Mouse (Mus musculus) layer of hippocampus, adult 2 months (tissue): ENCODE results near the gene Wnk1. TPM values are rescaled to one million over a fixed set of nuclear protein-coding genes. Genes with fewer than 3 reads are reported as not detected.

ENCODE experiments used
- DNase-seq, 2 experiments: peaks; one replicate each; pipeline ENCODE4 v3.0.0; 2022; ENCODE audit warnings: low spot score in 2 of 2
- H3K27ac ChIP-seq: fragments of 200-600 bp; 2 replicates; pipeline ENCODE4 v1.8.1; 2022
- H3K4me3 ChIP-seq: fragments of 200-600 bp; 2 replicates; pipeline ENCODE4 v1.8.1; 2022; ENCODE audit warnings: mild to moderate bottlenecking
- CTCF ChIP-seq: fragments of 200-600 bp; conservative IDR thresholded peaks from 2 replicates; pipeline ENCODE4 v1.8.1; 2022; ENCODE audit warnings: antibody characterized with exemption, mild to moderate bottlenecking, moderate library complexity
- total RNA-seq, 2 experiments: library from RNA; stranded (reverse); gene quantifications; 2 replicates each; pipeline ENCODE4 v1.2.3; 2021

Gene Wnk1
- total RNA-seq, 2 experiments from 2014 or later, result 185 to 194 TPM

DNA sequence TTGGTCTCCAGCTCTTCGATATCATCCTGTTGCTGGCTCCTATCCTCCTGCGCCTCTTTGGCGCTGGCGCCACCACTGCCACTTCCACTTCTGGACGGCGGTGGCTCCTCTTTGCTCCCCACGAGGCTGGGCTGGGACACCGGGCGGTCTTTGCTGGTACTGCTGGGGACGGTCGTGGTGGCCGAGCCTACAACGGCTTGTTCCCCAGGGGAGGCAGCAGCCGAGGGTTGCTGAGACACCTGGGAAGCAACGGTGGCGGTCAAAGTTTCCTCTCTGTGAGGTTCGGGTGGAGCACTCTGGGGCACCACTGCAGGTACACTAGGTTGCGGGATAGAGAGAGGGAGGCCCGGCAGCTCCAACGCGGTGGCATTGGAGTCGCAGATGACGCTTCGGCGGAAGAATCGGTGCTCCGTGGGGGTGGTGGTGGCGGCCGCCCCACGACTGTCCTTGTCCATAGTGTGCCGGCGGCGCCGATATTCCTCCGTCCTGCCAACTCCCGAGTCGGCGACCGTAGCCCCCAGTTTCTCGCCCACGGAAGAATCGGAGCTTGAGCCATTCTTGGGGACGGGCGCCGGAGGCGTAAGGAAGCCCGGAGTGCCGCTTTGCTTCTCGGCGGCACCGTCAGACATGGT is 1.4 kb downstream of the Wnk1 start:
- DNase-seq, result peak; percentile 42 to 49
- TF ChIP-seq CTCF, result peak; percentile 78
- peak overlapping the region; percentile 90 for H3K4me3 ChIP-seq
- peak overlapping the region; percentile 98 for H3K27ac ChIP-seq

DNA sequence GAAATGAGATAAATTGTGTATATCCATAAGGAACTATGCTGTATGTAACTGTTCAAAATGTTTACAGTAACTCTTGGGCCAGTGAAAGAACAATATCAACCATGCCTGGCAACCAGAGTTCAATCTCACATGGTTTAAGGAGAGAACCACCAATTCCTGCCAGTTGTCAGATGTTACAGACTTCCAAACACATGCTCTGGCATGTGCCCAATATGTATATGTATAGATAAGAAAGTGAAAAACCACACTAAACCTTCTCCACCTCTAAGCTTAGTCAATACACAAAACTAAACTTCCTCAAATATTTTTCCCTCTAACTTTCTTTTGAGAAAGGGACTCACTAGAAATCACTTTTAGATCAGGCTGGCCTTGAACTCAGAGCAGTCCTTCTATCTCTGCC is 13.9 kb downstream of the Wnk1 start:
- DNase-seq, result no peak
- no peak for TF ChIP-seq CTCF
- H3K27ac ChIP-seq, result no peak overlapping the region
- H3K4me3 ChIP-seq, result no peak overlapping the region

DNA sequence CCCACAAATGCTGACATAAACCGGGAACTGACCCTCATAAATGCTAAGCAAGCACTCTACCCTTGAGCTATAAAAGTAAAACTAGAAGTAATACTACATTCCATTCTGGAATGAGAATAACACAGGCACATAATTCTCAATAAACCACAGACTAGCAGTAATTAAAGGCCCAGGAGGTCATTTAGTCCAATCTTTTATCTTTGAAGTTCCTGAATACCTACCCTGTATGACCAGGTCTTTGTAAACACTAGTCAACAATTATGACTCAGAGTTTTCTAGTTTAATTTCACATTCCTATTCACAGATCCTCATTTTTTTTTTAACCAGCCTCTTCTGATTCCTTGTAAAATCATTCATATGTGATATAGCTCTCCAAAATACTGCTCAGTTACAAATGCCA is 14.7 kb downstream of the Wnk1 start:
- DNase-seq, result no peak
- H3K27ac ChIP-seq, result no peak overlapping the region
- no peak overlapping the region for H3K4me3 ChIP-seq
- no peak for TF ChIP-seq CTCF

DNA sequence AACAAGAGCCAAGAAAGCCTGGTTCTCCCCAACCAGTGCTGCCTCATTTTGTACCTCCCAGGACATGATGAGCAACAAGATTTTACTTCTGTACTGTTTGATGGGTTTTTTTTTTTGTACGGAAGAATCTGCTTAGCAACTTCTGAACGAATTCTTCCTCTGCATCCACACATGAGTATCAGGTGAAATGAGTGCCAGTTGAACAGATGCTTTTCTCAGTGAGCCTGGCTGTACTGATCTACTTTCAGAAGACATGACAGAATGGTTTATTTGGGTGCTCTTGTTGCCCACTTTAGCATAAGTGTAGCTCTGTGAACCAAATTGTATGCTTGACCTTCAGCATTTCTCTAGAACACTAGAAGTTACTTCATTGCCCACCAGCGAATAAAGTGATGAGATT is 16.4 kb downstream of the Wnk1 start:
- DNase-seq, result no peak
- Histone ChIP-seq H3K27ac (no peak overlapping the region), H3K4me3 (no peak overlapping the region)
- TF ChIP-seq CTCF, result no peak

DNA sequence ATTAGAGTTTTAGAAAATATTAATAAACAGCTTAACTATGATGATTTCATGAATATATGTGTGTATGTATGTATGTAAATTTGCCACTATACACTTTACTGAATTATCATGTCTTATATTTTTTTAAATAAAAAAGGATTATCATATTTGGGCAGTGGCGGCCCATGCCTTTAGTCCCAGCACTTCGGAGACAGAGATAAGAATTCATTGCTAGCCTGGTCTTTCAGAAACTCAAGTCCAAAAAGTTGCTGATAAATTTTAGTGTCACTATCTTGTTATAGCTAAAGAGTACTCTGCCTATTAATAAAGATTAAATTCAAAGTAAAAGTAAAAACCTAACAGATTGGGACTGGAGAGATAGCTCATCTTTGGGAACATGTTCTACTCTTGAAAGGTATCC is 18.8 kb downstream of the Wnk1 start:
- Histone ChIP-seq H3K4me3 (no peak overlapping the region), H3K27ac (no peak overlapping the region)
- TF ChIP-seq CTCF, result no peak
- no peak for DNase-seq

DNA sequence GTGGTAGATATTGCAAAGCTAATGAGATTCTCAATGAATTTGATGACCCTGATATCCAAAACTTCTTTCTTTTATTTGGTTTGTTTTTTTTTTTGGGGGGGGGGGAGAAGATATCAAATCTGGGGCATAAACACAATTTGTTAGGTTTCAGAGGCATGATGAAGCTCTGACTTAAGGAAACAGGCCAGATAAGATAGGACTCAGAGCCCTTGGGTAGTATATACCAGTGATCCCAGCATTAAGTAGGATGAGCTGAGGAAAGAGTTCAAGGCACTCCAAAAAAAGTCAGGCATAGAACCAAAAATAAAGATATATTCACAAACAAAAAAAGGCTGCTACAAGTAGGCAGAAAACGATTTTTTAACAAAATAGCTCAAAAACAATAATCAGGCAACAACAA is 25.3 kb downstream of the Wnk1 start:
- H3K27ac ChIP-seq, result no peak overlapping the region
- no peak for TF ChIP-seq CTCF
- no peak overlapping the region for H3K4me3 ChIP-seq
- DNase-seq, result no peak

DNA sequence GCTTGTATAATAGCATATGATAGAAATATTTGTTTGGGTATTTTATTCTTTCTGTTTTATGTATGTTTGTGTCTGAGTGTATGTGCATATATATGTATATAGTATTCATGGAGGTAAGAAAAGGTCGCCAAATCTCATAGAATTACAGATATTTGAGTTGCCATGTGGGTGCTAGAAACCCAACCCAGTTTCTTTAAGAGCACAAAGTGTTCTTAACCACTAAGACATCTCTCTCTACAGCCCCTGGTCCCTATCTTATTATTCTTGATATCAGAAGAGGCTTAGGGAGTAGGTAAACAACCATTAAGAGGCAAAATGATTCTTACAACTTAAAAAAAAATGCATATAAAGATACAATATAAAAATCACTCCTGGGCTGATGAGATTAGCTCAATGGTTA is 27.0 kb downstream of the Wnk1 start:
- Histone ChIP-seq H3K4me3 (no peak overlapping the region), H3K27ac (no peak overlapping the region)
- TF ChIP-seq CTCF, result no peak
- DNase-seq, result no peak

DNA sequence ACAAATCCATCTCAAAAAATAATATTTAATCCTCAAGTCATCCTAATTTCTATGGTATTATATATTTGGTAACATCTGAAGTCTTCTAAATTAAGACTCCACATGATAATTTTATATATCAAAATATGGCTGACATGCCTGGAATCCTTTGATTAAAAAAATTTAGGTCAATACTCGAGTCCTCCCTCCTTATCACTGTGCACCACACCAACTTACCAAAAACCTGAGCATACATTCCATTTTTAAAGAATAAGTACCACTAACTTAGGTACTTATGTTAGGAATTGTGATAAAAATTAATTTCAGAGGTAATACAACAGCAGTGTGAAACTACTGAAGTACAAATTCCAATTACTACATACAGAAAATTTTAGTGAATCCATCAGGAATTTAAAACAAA is 27.5 kb downstream of the Wnk1 start:
- no peak overlapping the region for H3K27ac ChIP-seq
- no peak for TF ChIP-seq CTCF
- DNase-seq, result no peak
- H3K4me3 ChIP-seq, result no peak overlapping the region

DNA sequence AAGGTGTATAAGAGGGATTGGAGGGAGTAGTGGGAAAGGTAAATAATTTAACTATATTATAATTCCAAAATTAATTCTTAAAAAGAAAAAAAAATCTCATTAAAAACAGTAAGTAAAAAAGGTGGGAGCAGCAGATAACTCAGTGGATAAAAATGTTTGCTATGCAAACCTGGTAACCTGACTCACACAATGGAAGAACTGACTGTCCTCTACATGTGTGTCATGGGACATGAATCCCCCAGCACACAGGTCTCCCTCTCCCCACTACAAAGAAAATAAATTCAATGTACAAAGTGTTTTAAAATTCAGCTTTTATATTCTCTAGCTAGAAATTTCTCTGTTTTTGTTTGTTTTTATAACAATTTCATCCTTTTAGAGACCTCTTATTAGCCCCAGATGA is 27.9 kb downstream of the Wnk1 start:
- TF ChIP-seq CTCF, result no peak
- no peak overlapping the region for H3K4me3 ChIP-seq
- no peak overlapping the region for H3K27ac ChIP-seq
- DNase-seq, result no peak

DNA sequence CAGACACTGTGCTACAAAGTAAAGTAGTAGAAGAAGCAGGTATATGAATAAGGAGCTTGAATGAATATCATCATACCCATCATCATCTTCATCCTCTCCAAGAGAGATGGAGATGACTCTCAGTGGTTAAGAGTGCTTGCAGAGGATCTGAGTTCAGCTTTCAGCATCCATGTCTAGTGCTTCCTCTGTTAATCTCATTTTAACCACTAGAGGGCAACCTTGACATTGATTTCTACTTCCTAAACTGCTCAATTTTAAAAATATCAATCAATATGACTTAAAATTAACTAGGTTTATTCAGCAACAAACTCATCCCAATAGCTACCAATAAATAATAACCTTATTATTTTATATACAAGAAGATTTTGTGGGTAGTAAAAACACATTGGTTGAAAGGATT is 36.8 kb downstream of the Wnk1 start:
- no peak overlapping the region for H3K27ac ChIP-seq
- H3K4me3 ChIP-seq, result no peak overlapping the region
- TF ChIP-seq CTCF, result peak; percentile 97
- DNase-seq, result peak; percentile 44 to 51

DNA sequence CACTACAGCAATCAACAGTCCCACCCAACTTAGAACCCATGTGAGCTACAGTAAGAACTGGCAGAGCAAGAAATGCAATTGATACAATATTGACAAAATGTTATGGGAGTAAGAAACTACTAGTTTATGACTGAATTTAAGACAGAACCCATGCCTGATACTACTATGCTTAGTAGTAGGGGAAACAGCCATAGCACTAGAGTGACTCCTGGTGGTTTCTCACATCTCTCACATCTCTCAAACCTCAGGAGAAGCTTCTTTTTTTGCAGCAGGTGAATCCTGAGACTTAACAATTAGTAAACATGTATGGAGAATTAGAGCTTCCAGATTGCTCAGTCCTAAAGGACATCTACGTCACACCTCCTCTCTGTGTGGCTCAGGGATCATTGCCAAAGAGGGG is 42.0 kb downstream of the Wnk1 start:
- Histone ChIP-seq H3K4me3 (no peak overlapping the region), H3K27ac (no peak overlapping the region)
- no peak for DNase-seq
- peak; percentile 57 for TF ChIP-seq CTCF

DNA sequence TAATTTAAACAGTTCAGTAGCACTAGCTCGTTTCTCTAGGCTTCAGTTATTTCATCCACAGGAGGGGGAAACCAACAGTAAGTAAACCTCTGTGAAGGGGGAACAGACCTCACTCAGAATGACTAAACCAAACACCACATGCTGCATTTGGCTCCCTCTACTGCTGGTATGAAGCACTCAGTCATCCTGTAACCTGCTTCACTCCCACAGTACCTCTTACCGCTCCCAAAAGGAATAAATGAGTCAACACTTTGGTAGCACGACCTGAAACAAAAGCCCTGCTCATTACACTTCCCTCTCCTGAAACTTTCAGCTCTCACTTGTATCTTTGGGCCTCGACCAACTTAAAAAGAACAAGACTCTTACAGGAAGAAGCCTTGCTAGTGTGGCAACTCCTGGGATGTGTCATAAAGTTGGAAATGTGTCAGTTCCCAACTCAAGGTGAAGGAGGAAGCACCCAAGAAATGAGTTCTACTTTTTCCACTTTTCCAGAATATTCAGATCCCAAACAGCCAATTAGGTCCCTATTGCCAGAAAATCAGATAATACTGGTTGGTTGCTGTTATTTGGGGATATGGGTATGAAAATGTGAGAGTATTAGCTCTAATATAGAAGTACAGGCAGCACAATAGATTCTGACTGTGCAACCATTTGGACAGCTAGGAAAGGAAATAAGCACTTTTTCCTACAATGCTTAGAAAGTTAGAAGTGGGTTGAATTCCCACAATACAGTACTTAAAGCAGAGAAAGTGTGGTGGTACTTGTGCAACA is 114.1 kb downstream of the Wnk1 start:
- Histone ChIP-seq H3K27ac (peak overlapping the region; percentile 58; the same call in 1 of the 2 replicates), H3K4me3 (no peak overlapping the region)
- DNase-seq, result peak; percentile 51 to 66
- TF ChIP-seq CTCF, result peak; percentile 82

DNA sequence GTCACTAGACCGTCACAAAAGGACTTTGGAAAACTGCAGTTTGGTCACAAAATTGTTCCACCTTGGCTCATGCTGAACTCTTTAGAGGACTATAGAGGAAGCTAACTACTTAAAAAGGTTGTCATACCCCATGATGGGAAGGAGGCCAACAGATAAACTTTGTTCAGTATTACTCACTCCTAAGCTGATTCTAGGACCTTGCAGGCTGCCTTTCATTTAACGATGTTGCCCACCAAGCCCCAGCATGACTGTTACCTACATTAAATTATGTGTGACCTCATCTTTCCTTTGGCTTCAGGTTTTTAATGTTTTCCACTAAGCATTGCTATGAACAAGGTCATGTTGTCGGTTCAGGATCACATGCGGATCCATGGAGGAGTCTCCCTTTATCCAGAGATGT is 115.9 kb downstream of the Wnk1 start:
- no peak overlapping the region for H3K4me3 ChIP-seq
- TF ChIP-seq CTCF, result no peak
- no peak overlapping the region for H3K27ac ChIP-seq
- no peak for DNase-seq

DNA sequence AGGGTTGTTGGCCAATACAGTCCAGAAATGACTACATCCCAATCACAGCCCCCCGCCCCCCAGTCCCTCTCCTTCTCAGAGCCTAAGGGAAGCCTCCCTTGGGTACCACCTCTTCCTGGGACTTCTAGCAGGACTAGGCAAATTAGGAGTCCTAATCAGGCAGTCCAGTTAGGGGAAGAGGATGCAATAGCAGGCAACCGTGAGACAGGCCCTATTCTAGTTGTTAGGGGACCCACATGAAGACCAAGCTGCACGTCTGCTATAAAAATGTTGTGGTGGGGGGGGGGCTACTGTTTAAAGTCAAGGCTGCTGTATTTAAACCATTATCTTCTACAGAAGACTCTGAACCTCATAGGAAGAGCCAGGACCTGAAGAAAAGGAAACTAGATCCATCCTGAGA is 116.3 kb downstream of the Wnk1 start:
- Histone ChIP-seq H3K4me3 (no peak overlapping the region), H3K27ac (no peak overlapping the region)
- no peak for DNase-seq
- no peak for TF ChIP-seq CTCF
